Mouse (Mus musculus): ENCODE results near the gene Scg5. TPM values are rescaled to one million over a fixed set of nuclear protein-coding genes. Genes with fewer than 3 reads are reported as not detected.

The Scg5 gene
- polyA plus RNA-seq, 1 experiment from 2014 or later = 49.4 TPM

GRCm38 (mm10) chr2:113817681-113818606, 11.0 kb downstream of the Scg5 start:
- Histone ChIP-seq H3K36me3 (ENCODE audit: control insufficient read depth, insufficient read depth, low read length) (no peaks in the 10 kb centered on the region), H3K4me2 (ENCODE audit: low read depth) (no peak overlapping the region), H3K9me3 (ENCODE audit: control insufficient read depth, low read length) (no peaks in the 10 kb centered on the region), H3K27me3 (ENCODE audit: control insufficient read depth, insufficient read depth, low read length) (no peaks in the 10 kb centered on the region), H3K4me1 (ENCODE audit: control insufficient read depth, insufficient read depth, low read length) (no peaks in the 10 kb centered on the region), H3K9ac (ENCODE audit: low read length) (no peak overlapping the region), H3K4me3 (ENCODE audit: low read depth, low read length) (no peak overlapping the region), H3K27ac (ENCODE audit: low read depth, low read length) (no peak overlapping the region)
- 75% methylated on average over 14 of the region's 14 CpGs for WGBS
- ATAC-seq (ENCODE audit: insufficient read depth, low FRiP score, low TSS enrichment) (no peak), DNase-seq (ENCODE audit: low spot score) (no peak)

DNA sequence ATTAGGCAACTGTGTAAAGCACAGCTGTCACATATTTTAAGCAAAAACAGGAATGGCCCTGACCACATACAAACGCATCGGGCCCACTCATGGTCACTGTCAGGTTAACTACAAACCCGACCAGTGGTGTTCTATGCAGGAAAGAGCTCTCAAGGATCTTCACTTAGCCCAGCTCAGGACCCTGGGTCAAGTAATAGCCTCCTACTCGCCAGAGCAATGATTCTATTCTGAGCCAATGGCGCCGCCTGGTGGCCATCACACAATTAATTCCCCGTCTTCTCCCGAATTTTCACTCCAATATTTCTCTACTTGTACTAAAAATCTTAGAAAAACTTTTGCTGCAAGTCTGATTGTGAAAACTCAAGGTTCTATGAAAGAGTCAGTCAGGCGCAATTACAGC, 21.3 kb downstream of the Scg5 start:
- Histone ChIP-seq H3K4me3 (ENCODE audit: low read depth, low read length) (no peak overlapping the region), H3K27me3 (ENCODE audit: control insufficient read depth, insufficient read depth, low read length) (no peaks in the 10 kb centered on the region), H3K36me3 (ENCODE audit: control insufficient read depth, insufficient read depth, low read length) (no peaks in the 10 kb centered on the region), H3K27ac (ENCODE audit: low read depth, low read length) (no peak overlapping the region), H3K4me1 (ENCODE audit: control insufficient read depth, insufficient read depth, low read length) (no peaks in the 10 kb centered on the region), H3K4me2 (ENCODE audit: low read depth) (no peak overlapping the region), H3K9ac (ENCODE audit: low read length) (no peak overlapping the region), H3K9me3 (ENCODE audit: control insufficient read depth, low read length) (no peaks in the 10 kb centered on the region)
- 24% methylated on average over 9 of the region's 9 CpGs for WGBS
- 0 out of 2 replicates have a peak, but pooled peaks have one; percentile 35 for ATAC-seq (ENCODE audit: insufficient read depth, low FRiP score, low TSS enrichment)
- peak; percentile 64 for DNase-seq (ENCODE audit: low spot score)

DNA sequence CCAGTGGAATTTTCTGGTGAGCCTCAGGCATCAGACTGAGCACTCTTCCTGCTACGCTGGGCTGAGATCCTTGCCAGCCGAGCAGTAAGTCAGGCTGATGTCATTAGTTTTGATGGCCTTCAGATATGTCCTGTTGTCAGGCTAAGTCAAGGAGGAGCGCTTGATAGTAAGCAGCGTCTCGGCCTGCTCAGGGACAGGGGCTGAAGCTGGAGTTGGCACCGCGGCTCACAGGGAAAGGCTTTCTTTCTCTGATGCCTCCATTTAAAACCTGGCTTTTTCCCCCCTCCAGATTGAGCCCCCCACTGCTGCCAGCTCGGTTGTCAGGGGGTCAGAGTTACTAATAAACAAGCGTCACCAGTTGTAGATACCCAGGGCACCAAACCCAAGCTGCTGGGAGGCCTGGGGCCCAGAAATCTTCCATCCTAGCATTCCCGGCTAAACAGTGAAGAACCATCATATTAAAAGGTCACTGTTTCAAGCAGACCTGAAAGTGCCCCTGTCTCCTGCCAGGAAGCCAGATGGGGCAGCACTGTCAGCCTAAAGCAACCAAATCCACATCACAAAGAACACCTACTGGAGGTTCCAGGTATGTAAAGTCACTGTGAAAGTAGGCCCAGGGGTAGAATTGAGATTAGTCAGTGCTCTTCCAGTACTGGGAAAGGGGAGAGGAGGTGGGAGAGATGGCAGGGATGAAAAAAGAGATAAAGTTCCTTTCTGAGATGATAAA, 21.9 kb downstream of the Scg5 start:
- DNase-seq (ENCODE audit: low spot score) (no peak), ATAC-seq (ENCODE audit: insufficient read depth, low FRiP score, low TSS enrichment) (no peak)
- no peaks in the 10 kb centered on the region for H3K36me3 ChIP-seq (ENCODE audit: control insufficient read depth, insufficient read depth, low read length)
- H3K27ac ChIP-seq (ENCODE audit: low read depth, low read length) = no peak overlapping the region
- H3K4me3 ChIP-seq (ENCODE audit: low read depth, low read length) = no peak overlapping the region
- H3K9me3 ChIP-seq (ENCODE audit: control insufficient read depth, low read length) = no peaks in the 10 kb centered on the region
- H3K4me1 ChIP-seq (ENCODE audit: control insufficient read depth, insufficient read depth, low read length) = no peaks in the 10 kb centered on the region
- no peak overlapping the region for H3K4me2 ChIP-seq (ENCODE audit: low read depth)
- WGBS = 61% methylated on average over 10 of the region's 10 CpGs
- H3K27me3 ChIP-seq (ENCODE audit: control insufficient read depth, insufficient read depth, low read length) = no peaks in the 10 kb centered on the region
- no peak overlapping the region for H3K9ac ChIP-seq (ENCODE audit: low read length)

DNA sequence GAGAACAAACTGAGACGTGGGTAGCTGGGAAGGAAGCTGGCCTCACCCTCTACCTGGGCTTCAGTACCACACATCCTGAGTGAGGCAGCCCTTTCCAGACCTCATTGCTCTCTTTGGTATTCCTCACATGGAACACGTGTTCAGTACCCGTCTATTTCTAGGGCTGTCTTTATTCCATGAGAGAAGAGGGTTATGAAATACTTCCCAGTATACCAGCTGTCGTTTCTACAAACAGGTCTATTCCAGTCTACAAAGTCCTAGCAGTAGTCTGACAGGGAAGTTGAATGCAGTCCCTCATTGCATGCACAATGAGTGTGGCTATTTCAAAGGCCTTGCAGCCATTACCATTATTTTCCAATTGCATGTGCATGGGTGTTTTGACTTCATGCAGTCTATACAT, 23.2 kb downstream of the Scg5 start:
- Histone ChIP-seq H3K4me2 (ENCODE audit: low read depth) (no peak overlapping the region), H3K4me1 (ENCODE audit: control insufficient read depth, insufficient read depth, low read length) (no peaks in the 10 kb centered on the region), H3K27ac (ENCODE audit: low read depth, low read length) (no peak overlapping the region), H3K36me3 (ENCODE audit: control insufficient read depth, insufficient read depth, low read length) (no peaks in the 10 kb centered on the region), H3K9ac (ENCODE audit: low read length) (no peak overlapping the region), H3K27me3 (ENCODE audit: control insufficient read depth, insufficient read depth, low read length) (no peaks in the 10 kb centered on the region), H3K9me3 (ENCODE audit: control insufficient read depth, low read length) (no peaks in the 10 kb centered on the region), H3K4me3 (ENCODE audit: low read depth, low read length) (no peak overlapping the region)
- no peak for DNase-seq (ENCODE audit: low spot score)
- 82% methylated on average over 4 of the region's 4 CpGs for WGBS
- ATAC-seq (ENCODE audit: insufficient read depth, low FRiP score, low TSS enrichment) = no peak

- H3K4me2 ChIP-seq (ENCODE audit: low read depth) = no peak overlapping the region
Measured at GRCm38 (mm10) chr2:113803753-113804152, 25.2 kb downstream of the Scg5 start.

DNA sequence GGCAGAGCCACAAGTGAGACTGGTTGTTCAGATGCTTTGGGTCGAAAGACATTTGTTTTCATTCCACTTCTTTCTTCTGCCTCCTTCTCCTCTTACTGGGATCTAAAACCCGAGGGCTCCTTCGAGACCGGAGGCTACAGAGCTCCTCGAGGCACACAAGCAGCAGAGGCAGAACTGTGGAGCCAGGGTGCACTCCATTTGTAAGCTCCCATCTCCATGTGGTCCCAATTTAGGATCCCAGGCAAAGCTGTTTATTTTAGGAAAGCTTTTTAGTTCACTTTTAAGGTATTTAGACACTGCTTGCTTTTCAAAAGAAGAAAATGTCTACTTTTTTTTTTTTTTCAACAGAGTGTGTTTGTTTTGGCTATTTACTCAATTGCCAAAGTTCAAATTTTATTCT, 28.1 kb downstream of the Scg5 start:
- WGBS = 76% methylated on average over 5 of the region's 5 CpGs
- no peaks in the 10 kb centered on the region for H3K9me3 ChIP-seq (ENCODE audit: control insufficient read depth, low read length)

More at GRCm38 (mm10) chr2:113803753-113804152, 25.2 kb downstream of the Scg5 start:
- ATAC-seq (ENCODE audit: insufficient read depth, low FRiP score, low TSS enrichment) (no peak), DNase-seq (ENCODE audit: low spot score) (no peak)
- H3K9me3 ChIP-seq (ENCODE audit: control insufficient read depth, low read length) = no peaks in the 10 kb centered on the region
- no peaks in the 10 kb centered on the region for H3K36me3 ChIP-seq (ENCODE audit: control insufficient read depth, insufficient read depth, low read length)
- 15% methylated on average over 1 of the region's 1 CpGs for WGBS
- no peak overlapping the region for H3K4me3 ChIP-seq (ENCODE audit: low read depth, low read length)
- H3K27me3 ChIP-seq (ENCODE audit: control insufficient read depth, insufficient read depth, low read length) = no peaks in the 10 kb centered on the region
- no peak overlapping the region for H3K9ac ChIP-seq (ENCODE audit: low read length)
- H3K4me1 ChIP-seq (ENCODE audit: control insufficient read depth, insufficient read depth, low read length) = no peaks in the 10 kb centered on the region
- no peak overlapping the region for H3K27ac ChIP-seq (ENCODE audit: low read depth, low read length)

GRCm38 (mm10) chr2:113798605-113799004, 30.3 kb downstream of the Scg5 start:
- Histone ChIP-seq H3K4me2 (ENCODE audit: low read depth) (no peak overlapping the region), H3K36me3 (ENCODE audit: control insufficient read depth, insufficient read depth, low read length) (no peaks in the 10 kb centered on the region), H3K9ac (ENCODE audit: low read length) (no peak overlapping the region), H3K27me3 (ENCODE audit: control insufficient read depth, insufficient read depth, low read length) (no peaks in the 10 kb centered on the region), H3K4me3 (ENCODE audit: low read depth, low read length) (no peak overlapping the region), H3K27ac (ENCODE audit: low read depth, low read length) (no peak overlapping the region), H3K4me1 (ENCODE audit: control insufficient read depth, insufficient read depth, low read length) (no peaks in the 10 kb centered on the region), H3K9me3 (ENCODE audit: control insufficient read depth, low read length) (no peaks in the 10 kb centered on the region)
- ATAC-seq (ENCODE audit: insufficient read depth, low FRiP score, low TSS enrichment) = no peak
- 83% methylated on average over 13 of the region's 13 CpGs for WGBS
- no peak for DNase-seq (ENCODE audit: low spot score)

More for the DNA sequence above, 28.1 kb downstream of the Scg5 start:
- DNase-seq (ENCODE audit: low spot score) = no peak
- Histone ChIP-seq H3K4me1 (ENCODE audit: control insufficient read depth, insufficient read depth, low read length) (no peaks in the 10 kb centered on the region), H3K4me2 (ENCODE audit: low read depth) (no peak overlapping the region), H3K9ac (ENCODE audit: low read length) (no peak overlapping the region), H3K4me3 (ENCODE audit: low read depth, low read length) (no peak overlapping the region), H3K27me3 (ENCODE audit: control insufficient read depth, insufficient read depth, low read length) (no peaks in the 10 kb centered on the region), H3K36me3 (ENCODE audit: control insufficient read depth, insufficient read depth, low read length) (no peaks in the 10 kb centered on the region), H3K27ac (ENCODE audit: low read depth, low read length) (no peak overlapping the region)
- ATAC-seq (ENCODE audit: insufficient read depth, low FRiP score, low TSS enrichment) = no peak

DNA sequence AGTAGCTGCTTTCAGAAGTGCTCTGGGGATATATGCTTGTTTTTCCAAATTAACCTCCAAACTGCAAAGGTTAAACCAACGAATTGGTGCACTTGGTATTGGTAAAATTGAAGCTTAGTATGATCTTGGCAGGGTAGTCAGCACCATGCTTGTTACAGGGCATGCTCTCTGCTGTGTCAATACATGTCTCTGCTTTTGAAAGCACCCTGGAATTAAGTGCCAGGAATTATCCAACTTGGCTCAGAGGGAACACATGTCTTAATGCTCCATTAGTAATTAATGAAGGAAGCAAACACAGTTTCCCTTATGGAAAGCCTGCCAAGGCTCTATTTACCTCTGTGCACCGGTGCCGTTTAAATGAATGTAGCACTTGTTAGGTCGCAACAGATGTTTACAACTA, 33.7 kb downstream of the Scg5 start:
- H3K4me2 ChIP-seq (ENCODE audit: low read depth) = no peak overlapping the region
- H3K9me3 ChIP-seq (ENCODE audit: control insufficient read depth, low read length) = no peaks in the 10 kb centered on the region
- 79% methylated on average over 4 of the region's 4 CpGs for WGBS
- no peaks in the 10 kb centered on the region for H3K36me3 ChIP-seq (ENCODE audit: control insufficient read depth, insufficient read depth, low read length)
- no peaks in the 10 kb centered on the region for H3K4me1 ChIP-seq (ENCODE audit: control insufficient read depth, insufficient read depth, low read length)
- DNase-seq (ENCODE audit: low spot score) = no peak
- no peak overlapping the region for H3K4me3 ChIP-seq (ENCODE audit: low read depth, low read length)
- ATAC-seq (ENCODE audit: insufficient read depth, low FRiP score, low TSS enrichment) = no peak
- no peak overlapping the region for H3K27ac ChIP-seq (ENCODE audit: low read depth, low read length)
- H3K27me3 ChIP-seq (ENCODE audit: control insufficient read depth, insufficient read depth, low read length) = no peaks in the 10 kb centered on the region
- H3K9ac ChIP-seq (ENCODE audit: low read length) = no peak overlapping the region

Data from neural tube, embryonic 11.5 days (tissue).